Mouse (Mus musculus): Measurements from ENCODE around the gene Trim67.
A peak's percentile ranks its signal among the peaks of the same experiment; 100 is the strongest.
"Not testable (repeated sequence)": the region's sequence is repeated elsewhere in the genome, so short reads cannot be mapped to it uniquely, and the experiment has no call there.

Trim67 gene

DNA sequence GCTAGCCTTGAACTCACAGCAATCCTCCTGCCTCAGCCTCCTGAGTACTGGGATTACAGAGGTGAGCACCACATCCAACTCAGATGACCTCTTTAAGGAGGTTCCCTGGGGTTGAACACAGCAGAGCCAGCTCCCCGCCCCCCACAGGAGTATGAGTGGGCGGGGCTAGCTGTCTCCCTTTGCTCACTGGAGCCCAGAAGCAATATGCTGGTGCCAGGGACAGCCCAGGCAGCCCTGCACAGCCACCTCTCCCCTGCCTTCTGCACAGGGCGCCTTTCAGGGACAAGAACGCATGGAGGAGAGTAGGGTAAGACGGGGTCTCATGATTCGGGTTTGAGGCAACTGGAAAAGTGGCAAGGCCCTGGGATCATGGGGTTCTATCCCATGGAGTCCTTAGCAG lies 38.6 kb downstream of the Trim67 start:
- DNase-seq (ENCODE audit: extremely low spot score, low spot score): no peak

DNA sequence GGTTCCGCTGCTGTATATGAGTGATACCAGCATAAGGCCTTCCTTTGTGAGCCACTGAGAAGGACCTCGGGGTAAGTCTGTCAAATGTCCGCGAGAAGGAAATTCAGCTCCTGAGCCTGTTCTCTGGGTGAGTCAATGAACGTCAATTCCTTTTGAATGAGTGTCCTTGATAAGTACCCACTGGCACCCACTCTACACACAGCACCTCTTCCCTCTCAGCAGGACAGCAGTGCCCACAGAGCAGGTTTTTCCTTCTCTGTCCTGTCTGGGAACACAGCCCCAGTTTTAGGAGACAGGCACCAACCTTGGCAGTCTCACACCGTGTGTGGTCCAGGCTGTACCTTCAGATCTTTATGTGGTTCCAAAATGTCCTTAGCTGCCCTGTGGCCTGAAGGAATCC lies 39.0 kb downstream of the Trim67 start:
- no peak for DNase-seq (ENCODE audit: extremely low spot score, low spot score)

DNA sequence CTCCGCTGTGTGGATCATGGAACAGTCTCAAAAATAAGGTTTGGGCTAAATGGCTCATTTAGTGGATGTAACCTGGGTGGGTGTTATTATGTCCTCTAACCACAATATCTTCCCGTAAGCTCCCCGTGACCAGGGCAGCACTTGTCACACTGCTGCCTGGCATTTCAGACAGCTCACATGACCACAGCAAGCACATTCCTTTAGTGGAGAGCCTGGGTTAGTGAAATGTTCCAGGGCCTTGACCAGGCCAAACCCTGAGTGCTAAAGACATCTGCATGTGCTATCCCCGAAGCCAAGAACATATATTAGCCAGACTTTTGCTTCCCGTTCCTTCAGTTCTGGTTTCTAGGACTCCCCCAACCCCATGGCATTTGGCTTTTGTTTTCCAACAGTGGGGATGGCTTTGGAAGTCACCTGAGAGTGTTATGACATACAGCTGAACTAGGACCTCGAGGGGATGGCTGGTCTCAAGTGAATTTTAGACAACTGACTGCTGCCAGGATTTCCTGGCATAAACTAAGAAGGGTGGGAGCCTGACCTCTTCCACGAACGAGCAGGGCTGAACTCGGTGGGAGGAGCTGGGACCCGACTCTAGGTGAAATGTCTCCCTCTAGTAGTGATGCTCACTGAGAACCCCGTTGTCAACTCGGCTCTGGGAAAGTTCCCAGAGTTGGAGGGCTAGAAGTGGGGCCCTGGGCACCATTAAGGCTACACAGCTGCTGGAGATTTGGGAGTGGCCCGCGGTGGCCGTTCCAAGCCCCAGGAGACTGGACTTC lies 40.7 kb downstream of the Trim67 start:
- no peak for DNase-seq (ENCODE audit: extremely low spot score, low spot score)

DNA sequence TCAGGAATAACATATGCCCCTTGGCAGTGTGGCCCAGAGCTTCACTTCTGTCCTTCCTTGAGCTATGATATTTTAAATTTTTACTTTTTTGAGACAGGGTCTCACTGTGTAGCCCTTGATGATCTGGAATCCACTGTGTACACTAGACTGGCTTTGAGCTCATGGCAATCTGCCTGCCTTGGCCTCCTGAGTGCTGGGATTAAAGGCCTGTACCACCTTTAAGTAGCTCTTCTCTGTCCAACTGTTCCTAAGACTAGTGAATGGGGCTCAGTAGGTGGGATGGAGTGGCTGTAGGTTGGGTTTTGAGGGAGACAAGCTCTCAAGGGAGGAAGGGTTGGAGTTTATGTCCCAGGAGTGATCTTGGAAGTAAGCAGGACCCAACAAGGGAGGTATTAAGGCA lies 43.0 kb downstream of the Trim67 start:
- DNase-seq (ENCODE audit: extremely low spot score, low spot score): no peak

DNA sequence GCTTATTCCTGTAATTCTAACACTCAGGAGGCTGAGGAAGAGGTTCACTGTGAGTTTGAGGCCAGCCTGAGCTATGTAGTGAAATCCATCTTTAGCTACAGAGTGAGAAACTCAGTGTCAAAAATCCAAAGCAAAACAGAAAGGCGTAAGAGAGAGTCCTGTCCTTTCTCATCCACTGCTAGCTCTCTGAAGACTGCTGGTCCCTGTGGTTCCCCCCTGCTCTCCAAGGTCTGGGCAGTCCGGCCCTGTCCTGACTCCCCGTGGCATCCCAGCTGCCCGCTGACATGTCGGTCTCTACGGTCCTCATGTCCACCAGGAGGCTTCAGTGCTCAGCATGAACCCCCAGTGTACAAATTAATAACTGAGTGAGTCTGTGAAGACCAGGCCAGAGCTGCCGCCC lies 43.4 kb downstream of the Trim67 start:
- DNase-seq (ENCODE audit: extremely low spot score, low spot score): no peak

GRCm38 (mm10) chr8:124836907-124837306 lies 44.0 kb downstream of the Trim67 start:
- no peak for DNase-seq (ENCODE audit: extremely low spot score, low spot score)

DNA sequence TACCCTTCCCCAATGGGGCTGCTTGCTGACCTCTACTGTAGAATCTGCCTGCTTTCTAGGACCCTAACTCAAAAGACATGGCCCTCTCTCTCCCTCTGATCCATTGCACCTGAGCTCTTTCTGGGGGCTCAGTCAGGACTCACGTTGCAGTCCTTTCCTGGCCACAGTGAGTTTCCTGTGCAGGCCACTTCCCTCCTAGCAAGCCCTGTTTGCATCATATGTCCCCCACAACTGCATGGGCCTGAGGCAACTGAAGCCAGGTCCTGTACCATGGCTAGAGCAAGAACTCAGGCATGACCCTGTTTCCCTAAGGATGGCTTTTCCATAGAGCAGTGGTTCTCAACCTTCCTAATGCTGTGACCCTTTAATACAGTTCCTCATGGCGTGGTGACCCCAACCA lies 45.1 kb downstream of the Trim67 start:
- no peak for DNase-seq (ENCODE audit: extremely low spot score, low spot score)

GRCm38 (mm10) chr8:124839371-124839770 lies 46.5 kb downstream of the Trim67 start:
- DNase-seq (ENCODE audit: extremely low spot score, low spot score): no peak

DNA sequence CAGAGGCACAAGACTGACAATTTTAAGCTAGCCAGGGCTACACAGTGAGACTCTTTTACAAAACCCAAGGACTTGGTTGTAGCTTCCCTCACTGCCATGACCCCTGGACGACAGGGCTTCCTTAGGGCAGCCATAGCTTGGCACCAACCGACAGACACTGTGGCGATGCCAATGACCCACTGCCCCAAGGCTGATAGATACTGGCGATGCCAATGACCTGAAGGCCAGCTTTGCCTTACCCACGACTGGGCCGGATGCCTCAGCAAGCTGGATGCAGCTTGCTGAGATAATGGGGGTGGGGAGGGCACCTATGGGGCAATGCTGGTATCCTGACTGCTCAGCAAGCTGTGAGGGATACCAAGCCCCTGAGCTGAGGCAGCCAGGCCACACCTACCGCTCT lies 48.0 kb downstream of the Trim67 start:
- no peak for DNase-seq (ENCODE audit: extremely low spot score, low spot score)

DNA sequence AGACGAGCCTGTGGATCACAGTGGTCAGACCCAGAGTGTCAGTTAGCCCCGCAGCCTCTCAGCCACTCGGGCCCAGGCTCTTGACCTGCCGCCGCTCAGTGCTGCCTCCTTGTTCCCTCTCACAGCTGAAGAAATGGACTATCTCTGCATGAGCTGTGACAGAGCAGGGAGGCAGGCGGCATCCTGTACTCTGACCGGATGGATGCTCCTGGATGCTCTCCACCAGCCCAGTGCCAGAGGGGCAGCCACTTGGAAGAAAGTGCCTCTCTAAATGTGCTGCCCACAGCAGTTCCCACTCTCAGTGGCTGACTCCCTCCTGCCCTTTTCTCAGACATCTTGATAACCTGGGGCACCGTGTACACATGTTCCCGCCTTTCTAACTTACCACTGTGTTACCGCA lies 48.9 kb downstream of the Trim67 start:
- no peak for DNase-seq (ENCODE audit: extremely low spot score, low spot score)

DNA sequence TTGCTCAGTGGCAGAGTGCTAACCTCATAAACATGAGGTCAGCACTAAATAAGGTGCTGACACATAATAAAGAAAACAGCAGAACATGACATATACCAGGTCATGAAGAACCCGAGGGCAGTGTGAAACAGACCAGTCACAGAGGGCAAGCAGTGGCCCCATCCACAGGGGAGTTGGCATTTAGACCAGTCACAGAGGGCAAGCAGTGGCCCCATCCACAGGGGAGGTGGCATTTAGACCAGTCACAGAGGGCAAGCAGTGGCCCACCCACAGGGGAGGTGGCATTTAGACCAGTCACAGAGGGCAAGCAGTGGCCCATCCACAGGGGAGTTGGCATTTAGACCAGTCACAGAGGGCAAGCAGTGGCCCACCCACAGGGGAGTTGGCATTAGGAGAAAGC lies 50.0 kb downstream of the Trim67 start:
- not testable (repeated sequence) for DNase-seq (ENCODE audit: extremely low spot score, low spot score)

DNA sequence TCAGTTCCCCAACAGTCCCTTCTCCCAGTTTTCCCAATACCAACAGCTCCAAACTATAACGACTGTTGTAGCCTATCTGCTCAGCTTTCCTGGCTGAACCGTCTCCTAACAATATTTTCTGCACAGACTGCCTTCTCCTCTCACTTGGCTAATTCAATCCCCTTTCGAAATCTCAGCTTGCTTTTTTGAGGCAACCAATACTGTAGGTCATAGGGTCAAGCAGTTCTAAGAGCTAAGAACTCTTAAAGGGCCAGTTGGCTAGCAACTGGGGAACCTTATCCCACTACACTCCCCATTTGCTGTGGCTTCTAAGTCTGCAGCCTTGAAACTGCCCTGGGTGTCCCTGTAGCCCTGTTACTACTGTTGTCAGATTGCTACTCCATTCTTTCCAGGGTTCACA lies 52.2 kb downstream of the Trim67 start:
- no peak for DNase-seq (ENCODE audit: extremely low spot score, low spot score)

- DNase-seq (ENCODE audit: extremely low spot score, low spot score): no peak
Measured at GRCm38 (mm10) chr8:124845573-124845972, 52.7 kb downstream of the Trim67 start.

- DNase-seq (ENCODE audit: extremely low spot score, low spot score): no peak
Measured at GRCm38 (mm10) chr8:124853511-124853910, 60.6 kb downstream of the Trim67 start.

DNA sequence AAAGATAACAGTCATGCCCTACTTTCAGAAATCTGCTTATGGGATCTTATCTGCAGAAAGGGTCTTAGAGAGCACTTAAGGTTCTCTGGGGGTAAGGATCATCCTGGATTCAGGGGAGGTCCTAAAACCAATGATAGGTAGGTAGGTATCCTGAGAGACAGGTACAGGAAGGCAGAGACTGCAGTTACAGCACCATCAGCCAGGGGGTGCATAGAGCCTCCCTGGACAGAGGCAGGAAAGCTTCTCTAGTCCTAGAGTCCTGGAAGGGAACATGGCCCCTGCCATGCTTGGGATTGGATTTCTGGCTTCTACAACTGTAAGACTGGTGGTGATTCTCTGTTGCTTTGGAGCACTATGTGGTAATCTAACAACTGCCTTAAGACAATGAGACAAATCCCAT lies 66.6 kb downstream of the Trim67 start:
- DNase-seq (ENCODE audit: extremely low spot score, low spot score): no peak

GRCm38 (mm10) chr8:124860188-124860587 lies 67.3 kb downstream of the Trim67 start:
- no peak for DNase-seq (ENCODE audit: extremely low spot score, low spot score)

GRCm38 (mm10) chr8:124862321-124863162 lies 69.7 kb downstream of the Trim67 start, which contains the start of the genes Gnpat and 2810004N23Rik:
TSS of gene Gnpat (plus strand) at chr8:124863033.
TSS of gene 2810004N23Rik (minus strand) at chr8:124863120.
- DNase-seq (ENCODE audit: extremely low spot score, low spot score): peak; percentile 98

GRCm38 (mm10) chr8:124863163-124863677 lies 70.3 kb downstream of the Trim67 start:
- no peak for DNase-seq (ENCODE audit: extremely low spot score, low spot score)

DNA sequence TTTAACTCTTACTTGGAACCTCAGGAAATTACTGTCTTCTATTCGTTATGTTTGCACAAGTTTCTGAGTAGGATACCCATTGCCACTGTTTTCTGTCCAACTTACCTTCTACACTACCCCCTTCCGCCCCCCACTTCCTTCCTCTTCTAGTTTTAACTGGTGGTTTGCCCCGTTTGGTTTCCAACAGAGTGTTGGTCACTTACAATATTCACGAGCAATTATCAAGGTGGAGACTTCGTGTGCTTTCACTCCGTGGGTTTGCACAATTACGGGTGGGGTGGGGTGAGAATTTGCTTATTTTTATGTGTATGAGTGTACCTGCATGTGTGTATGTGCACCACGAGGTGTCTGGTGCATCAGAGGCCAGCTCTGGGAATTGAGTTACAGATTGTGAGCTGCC lies 70.8 kb downstream of the Trim67 start:
- DNase-seq (ENCODE audit: extremely low spot score, low spot score): peak; percentile 27

DNA sequence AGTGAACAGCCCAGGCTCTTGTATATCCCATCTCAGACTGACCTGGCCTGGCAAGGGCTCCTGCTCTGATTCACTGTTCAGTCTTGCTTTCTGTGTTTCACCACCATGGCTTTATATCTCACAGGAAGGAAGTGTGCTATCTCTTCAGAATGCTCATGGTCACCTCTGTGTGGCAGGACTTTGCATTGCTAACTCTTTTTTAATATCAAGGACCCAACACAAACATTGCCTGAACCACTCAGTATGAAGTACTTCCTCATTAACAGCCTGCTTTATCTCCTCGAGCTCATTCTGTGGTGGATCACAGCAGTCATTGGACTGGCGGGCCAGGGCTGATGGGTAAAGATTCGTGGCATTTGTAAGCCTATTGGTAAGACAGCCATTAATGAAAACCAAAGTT lies 73.8 kb downstream of the Trim67 start:
- DNase-seq (ENCODE audit: extremely low spot score, low spot score): no peak

DNA sequence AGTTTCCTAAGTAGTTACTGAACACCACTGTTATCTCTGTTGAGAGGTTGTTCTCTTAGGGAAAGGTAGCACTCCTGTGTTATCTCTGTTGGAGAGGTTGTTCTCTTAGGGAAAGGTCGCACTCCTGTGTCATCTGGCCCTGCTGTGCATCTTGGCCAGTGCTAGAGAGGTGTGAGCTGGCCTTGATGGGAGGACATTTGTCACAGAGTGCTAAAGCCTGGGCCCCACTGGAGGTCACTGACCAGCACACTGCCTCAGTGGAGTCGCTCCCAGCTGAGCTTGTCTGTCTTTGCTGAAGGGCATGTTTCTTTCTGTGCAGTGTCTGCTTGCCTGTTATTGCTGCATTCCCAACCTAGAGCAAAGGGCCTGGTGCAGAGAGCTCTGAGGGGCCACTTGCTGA lies 74.2 kb downstream of the Trim67 start:
- no peak for DNase-seq (ENCODE audit: extremely low spot score, low spot score)

GRCm38 (mm10) chr8:124869708-124870107 lies 76.8 kb downstream of the Trim67 start:
- no peak for DNase-seq (ENCODE audit: extremely low spot score, low spot score)

Measured in neural tube, embryonic 10.5 days (tissue).